Mouse (Mus musculus): Measurements from ENCODE around the gene Mtfr1l. TPM values are rescaled to one million over a fixed set of nuclear protein-coding genes. Genes with fewer than 3 reads are reported as not detected.

Gene Mtfr1l
- total RNA-seq, 2 experiments from 2014 or later: 69.3 to 72.5 TPM

GRCm38 (mm10) chr4:134569831-134570230, 34.6 kb upstream of the Mtfr1l start:
- no peak for TF ChIP-seq CTCF (conservative IDR thresholded peaks at IDR 0.05)
- Histone ChIP-seq H3K27ac (no peak overlapping the region), H3K4me3 (no peak overlapping the region)
- DNase-seq (ENCODE audit: low spot score in 2 of 2): no peak

- no peak for DNase-seq (ENCODE audit: low spot score in 2 of 2)
- peak; percentile 73 for TF ChIP-seq CTCF (conservative IDR thresholded peaks at IDR 0.05)
- no peak overlapping the region for H3K4me3 ChIP-seq
- no peak overlapping the region for H3K27ac ChIP-seq
These were observed 34.0 kb upstream of the Mtfr1l start for GRCm38 (mm10) chr4:134569205-134569604.

GRCm38 (mm10) chr4:134567377-134568226, 32.4 kb upstream of the Mtfr1l start:
- H3K27ac ChIP-seq: 0 out of 2 replicates have a peak overlapping the region, but pooled peaks have one; percentile 11

GRCm38 (mm10) chr4:134564093-134564492, 28.9 kb upstream of the Mtfr1l start:
- no peak overlapping the region for H3K4me3 ChIP-seq
- no peak overlapping the region for H3K27ac ChIP-seq
- no peak for TF ChIP-seq CTCF (conservative IDR thresholded peaks at IDR 0.05)
- no peak for DNase-seq (ENCODE audit: low spot score in 2 of 2)

More at GRCm38 (mm10) chr4:134567377-134568226, 32.4 kb upstream of the Mtfr1l start:
- TF ChIP-seq CTCF (conservative IDR thresholded peaks at IDR 0.05): no peak
- no peak overlapping the region for H3K4me3 ChIP-seq
- no peak for DNase-seq (ENCODE audit: low spot score in 2 of 2)

GRCm38 (mm10) chr4:134563624-134564023, 28.4 kb upstream of the Mtfr1l start:
- Histone ChIP-seq H3K27ac (no peak overlapping the region), H3K4me3 (no peak overlapping the region)
- TF ChIP-seq CTCF (conservative IDR thresholded peaks at IDR 0.05): no peak
- DNase-seq (ENCODE audit: low spot score in 2 of 2): no peak

GRCm38 (mm10) chr4:134562014-134562413, 26.8 kb upstream of the Mtfr1l start:
- DNase-seq (ENCODE audit: low spot score in 2 of 2): no peak
- H3K27ac ChIP-seq: no peak overlapping the region
- no peak for TF ChIP-seq CTCF (conservative IDR thresholded peaks at IDR 0.05)
- H3K4me3 ChIP-seq: no peak overlapping the region

- TF ChIP-seq CTCF (conservative IDR thresholded peaks at IDR 0.05): no peak
- DNase-seq (ENCODE audit: low spot score in 2 of 2): no peak
- Histone ChIP-seq H3K27ac (no peak overlapping the region), H3K4me3 (no peak overlapping the region)
These were observed 25.5 kb upstream of the Mtfr1l start for GRCm38 (mm10) chr4:134560699-134561098.

GRCm38 (mm10) chr4:134559154-134559553, 24.0 kb upstream of the Mtfr1l start:
- no peak for TF ChIP-seq CTCF (conservative IDR thresholded peaks at IDR 0.05)
- Histone ChIP-seq H3K27ac (no peak overlapping the region), H3K4me3 (no peak overlapping the region)
- no peak for DNase-seq (ENCODE audit: low spot score in 2 of 2)

GRCm38 (mm10) chr4:134558570-134559113, 23.5 kb upstream of the Mtfr1l start:
- TF ChIP-seq CTCF (conservative IDR thresholded peaks at IDR 0.05): no peak
- Histone ChIP-seq H3K4me3 (no peak overlapping the region), H3K27ac (no peak overlapping the region)
- DNase-seq (ENCODE audit: low spot score in 2 of 2): no peak

- TF ChIP-seq CTCF (conservative IDR thresholded peaks at IDR 0.05): peak; percentile 22
- Histone ChIP-seq H3K4me3 (no peak overlapping the region), H3K27ac (peak overlapping the region; percentile 28; the same call in 1 of the 2 replicates)
- DNase-seq (ENCODE audit: low spot score in 2 of 2): no peak
These were observed 22.6 kb upstream of the Mtfr1l start for GRCm38 (mm10) chr4:134557626-134558249.

GRCm38 (mm10) chr4:134555956-134556580, 20.9 kb upstream of the Mtfr1l start:
- DNase-seq (ENCODE audit: low spot score in 2 of 2): no peak
- H3K27ac ChIP-seq: no peak overlapping the region
- no peak overlapping the region for H3K4me3 ChIP-seq
- TF ChIP-seq CTCF (conservative IDR thresholded peaks at IDR 0.05): peak; percentile 65

- no peak for DNase-seq (ENCODE audit: low spot score in 2 of 2)
- Histone ChIP-seq H3K27ac (no peak overlapping the region), H3K4me3 (no peak overlapping the region)
- TF ChIP-seq CTCF (conservative IDR thresholded peaks at IDR 0.05): peak; percentile 72
These were observed 18.4 kb upstream of the Mtfr1l start for GRCm38 (mm10) chr4:134553631-134554030.

All from layer of hippocampus, adult 2 months (tissue).